Mouse (Mus musculus): ENCODE measurements around the gene Plau. TPM values are rescaled to one million over a fixed set of nuclear protein-coding genes. Genes with fewer than 3 reads are reported as not detected.

Gene Plau
- total and polyA plus RNA-seq, 2 experiments from 2014 or later, result 0.39 to 1.4 TPM

GRCm38 (mm10) chr14:20850498-20850897, 14.0 kb downstream of the Plau start:
- Histone ChIP-seq H3K4me2 (ENCODE audit: low read depth, low read length) (no peak overlapping the region), H3K36me3 (ENCODE audit: insufficient read depth, low read length) (no peaks in the 10 kb centered on the region), H3K9ac (replicated peaks; ENCODE audit: low read length) (no peak overlapping the region), H3K27me3 (ENCODE audit: insufficient read depth, low read length) (no peaks in the 10 kb centered on the region), H3K27ac (no peak overlapping the region), H3K4me1 (ENCODE audit: insufficient read depth, low read length) (no peaks in the 10 kb centered on the region), H3K4me3 (ENCODE audit: low read length) (no peak overlapping the region), H3K9me3 (ENCODE audit: low read length) (no peaks in the 10 kb centered on the region)
- no peak for TF ChIP-seq CTCF (IDR thresholded peaks at IDR 0.05; ENCODE audit: low read depth)
- no peak for DNase-seq (ENCODE audit: low spot score)
- 77% methylated on average over 2 of the region's 2 CpGs for WGBS
- no peak for ATAC-seq

DNA sequence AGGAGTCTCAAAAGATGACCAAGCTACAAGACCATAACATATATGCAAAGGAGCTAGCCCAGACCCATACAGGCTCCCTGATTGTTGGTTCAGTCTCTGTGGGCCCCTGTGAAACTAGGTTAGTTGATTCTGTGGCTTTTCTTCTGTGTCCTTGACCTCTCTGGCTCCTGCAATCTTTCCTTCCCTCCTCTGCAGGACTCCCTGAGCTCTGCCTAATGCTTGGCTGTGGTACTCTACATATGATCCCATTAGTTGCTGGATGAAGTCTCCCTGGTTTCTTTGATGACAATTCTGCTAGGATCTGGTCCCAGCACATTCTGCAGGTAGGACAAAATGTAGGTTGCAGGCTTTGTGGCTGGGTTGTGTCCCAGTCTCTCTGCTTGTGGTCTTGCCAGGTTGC, 15.3 kb downstream of the Plau start:
- Histone ChIP-seq H3K4me2 (ENCODE audit: low read depth, low read length) (no peak overlapping the region), H3K27me3 (ENCODE audit: insufficient read depth, low read length) (no peaks in the 10 kb centered on the region), H3K27ac (no peak overlapping the region), H3K9me3 (ENCODE audit: low read length) (no peaks in the 10 kb centered on the region), H3K4me3 (ENCODE audit: low read length) (no peak overlapping the region), H3K9ac (replicated peaks; ENCODE audit: low read length) (no peak overlapping the region), H3K36me3 (ENCODE audit: insufficient read depth, low read length) (no peaks in the 10 kb centered on the region), H3K4me1 (ENCODE audit: insufficient read depth, low read length) (no peaks in the 10 kb centered on the region)
- TF ChIP-seq CTCF (IDR thresholded peaks at IDR 0.05; ENCODE audit: low read depth), result no peak
- ATAC-seq (no peak), DNase-seq (ENCODE audit: low spot score) (no peak)

GRCm38 (mm10) chr14:20861152-20861551, 24.7 kb downstream of the Plau start:
- no peaks in the 10 kb centered on the region for H3K36me3 ChIP-seq (ENCODE audit: insufficient read depth, low read length)
- no peak for DNase-seq (ENCODE audit: low spot score)
- H3K4me3 ChIP-seq (ENCODE audit: low read length), result no peak overlapping the region
- TF ChIP-seq CTCF (IDR thresholded peaks at IDR 0.05; ENCODE audit: low read depth), result no peak
- no peak for ATAC-seq
- no peak overlapping the region for H3K9ac ChIP-seq (replicated peaks; ENCODE audit: low read length)
- no peak overlapping the region for H3K4me2 ChIP-seq (ENCODE audit: low read depth, low read length)
- H3K27me3 ChIP-seq (ENCODE audit: insufficient read depth, low read length), result no peaks in the 10 kb centered on the region
- H3K4me1 ChIP-seq (ENCODE audit: insufficient read depth, low read length), result no peaks in the 10 kb centered on the region
- no peaks in the 10 kb centered on the region for H3K9me3 ChIP-seq (ENCODE audit: low read length)
- no peak overlapping the region for H3K27ac ChIP-seq
- WGBS, result 65% methylated on average over 2 of the region's 2 CpGs

DNA sequence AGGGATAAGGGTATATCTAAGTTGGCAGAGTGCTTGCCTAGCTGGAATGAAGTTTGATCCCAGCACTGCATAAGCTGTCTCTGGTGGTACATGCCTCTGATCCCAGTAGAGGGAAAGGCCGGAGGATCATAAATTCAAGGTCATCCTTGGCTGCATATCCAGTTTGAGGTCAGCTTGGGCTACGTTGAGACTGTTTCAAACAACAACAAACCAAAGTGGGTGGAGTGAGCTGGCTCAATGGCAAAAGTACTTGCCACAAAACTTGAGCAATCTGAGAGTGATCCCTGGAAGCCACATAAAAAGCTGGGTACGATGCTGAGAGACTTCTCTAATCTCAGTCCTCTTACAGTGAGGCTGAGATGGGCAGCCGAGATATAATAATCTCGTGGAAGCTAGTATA, 25.1 kb downstream of the Plau start:
- ATAC-seq, result no peak
- WGBS, result 83% methylated on average over 5 of the region's 5 CpGs

GRCm38 (mm10) chr14:20863306-20864065, 27.0 kb downstream of the Plau start:
- Histone ChIP-seq H3K4me1 (ENCODE audit: insufficient read depth, low read length) (no peaks in the 10 kb centered on the region), H3K9me3 (ENCODE audit: low read length) (no peaks in the 10 kb centered on the region), H3K27ac (no peak overlapping the region), H3K4me2 (ENCODE audit: low read depth, low read length) (no peak overlapping the region), H3K4me3 (ENCODE audit: low read length) (no peak overlapping the region), H3K9ac (replicated peaks; ENCODE audit: low read length) (no peak overlapping the region), H3K27me3 (ENCODE audit: insufficient read depth, low read length) (no peaks in the 10 kb centered on the region), H3K36me3 (ENCODE audit: insufficient read depth, low read length) (no peaks in the 10 kb centered on the region)
- no peak for ATAC-seq
- TF ChIP-seq CTCF (IDR thresholded peaks at IDR 0.05; ENCODE audit: low read depth), result no peak
- WGBS, result 72% methylated on average over 6 of the region's 6 CpGs
- DNase-seq (ENCODE audit: low spot score), result no peak

More for the DNA sequence above, 25.1 kb downstream of the Plau start:
- H3K36me3 ChIP-seq (ENCODE audit: insufficient read depth, low read length), result no peaks in the 10 kb centered on the region
- TF ChIP-seq CTCF (IDR thresholded peaks at IDR 0.05; ENCODE audit: low read depth), result no peak
- H3K9me3 ChIP-seq (ENCODE audit: low read length), result no peaks in the 10 kb centered on the region
- no peak overlapping the region for H3K4me3 ChIP-seq (ENCODE audit: low read length)
- H3K4me2 ChIP-seq (ENCODE audit: low read depth, low read length), result no peak overlapping the region
- no peaks in the 10 kb centered on the region for H3K4me1 ChIP-seq (ENCODE audit: insufficient read depth, low read length)
- no peak overlapping the region for H3K27ac ChIP-seq
- no peak overlapping the region for H3K9ac ChIP-seq (replicated peaks; ENCODE audit: low read length)
- H3K27me3 ChIP-seq (ENCODE audit: insufficient read depth, low read length), result no peaks in the 10 kb centered on the region
- DNase-seq (ENCODE audit: low spot score), result no peak

DNA sequence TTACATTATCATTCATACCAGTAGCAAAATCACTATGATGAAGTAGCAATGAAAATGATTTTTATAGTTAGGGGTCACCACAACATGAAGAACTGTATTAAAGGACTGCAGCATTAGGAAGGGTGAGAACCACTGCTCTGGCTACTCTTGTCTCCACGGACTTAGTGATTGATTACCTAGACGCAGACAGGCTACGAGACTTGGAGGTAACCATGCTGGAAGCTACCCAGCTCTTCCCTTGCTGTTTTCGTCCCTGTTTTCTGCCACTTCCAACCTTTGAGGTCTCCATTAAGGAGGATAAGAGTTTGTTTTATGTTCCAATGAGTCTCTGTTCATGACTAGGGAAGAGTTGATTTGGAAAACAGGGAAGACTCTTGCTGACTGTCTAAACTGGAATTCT, 27.7 kb downstream of the Plau start:
- DNase-seq (ENCODE audit: low spot score) (no peak), ATAC-seq (no peak)
- Histone ChIP-seq H3K4me2 (ENCODE audit: low read depth, low read length) (no peak overlapping the region), H3K9me3 (ENCODE audit: low read length) (no peaks in the 10 kb centered on the region), H3K36me3 (ENCODE audit: insufficient read depth, low read length) (no peaks in the 10 kb centered on the region), H3K9ac (replicated peaks; ENCODE audit: low read length) (no peak overlapping the region), H3K27ac (no peak overlapping the region), H3K27me3 (ENCODE audit: insufficient read depth, low read length) (no peaks in the 10 kb centered on the region), H3K4me1 (ENCODE audit: insufficient read depth, low read length) (no peaks in the 10 kb centered on the region), H3K4me3 (ENCODE audit: low read length) (no peak overlapping the region)
- TF ChIP-seq CTCF (IDR thresholded peaks at IDR 0.05; ENCODE audit: low read depth), result no peak
- WGBS, result 76% methylated on average over 4 of the region's 4 CpGs

- Histone ChIP-seq H3K36me3 (ENCODE audit: insufficient read depth, low read length) (no peaks in the 10 kb centered on the region), H3K4me1 (ENCODE audit: insufficient read depth, low read length) (no peaks in the 10 kb centered on the region), H3K27me3 (ENCODE audit: insufficient read depth, low read length) (no peaks in the 10 kb centered on the region), H3K9me3 (ENCODE audit: low read length) (no peaks in the 10 kb centered on the region), H3K9ac (replicated peaks; ENCODE audit: low read length) (no peak overlapping the region), H3K4me3 (ENCODE audit: low read length) (no peak overlapping the region), H3K27ac (no peak overlapping the region), H3K4me2 (ENCODE audit: low read depth, low read length) (no peak overlapping the region)
- no peak for ATAC-seq
- WGBS, result 88% methylated on average over 8 of the region's 8 CpGs
- no peak for TF ChIP-seq CTCF (IDR thresholded peaks at IDR 0.05; ENCODE audit: low read depth)
- no peak for DNase-seq (ENCODE audit: low spot score)
Measured at GRCm38 (mm10) chr14:20865604-20866003, 29.1 kb downstream of the Plau start.
